Mouse (Mus musculus): ENCODE data around the gene Kctd3. TPM values are rescaled to one million over a fixed set of nuclear protein-coding genes. Genes with fewer than 3 reads are reported as not detected.

Gene Kctd3
- polyA plus RNA-seq, 1 experiment = 10.4 TPM

DNA sequence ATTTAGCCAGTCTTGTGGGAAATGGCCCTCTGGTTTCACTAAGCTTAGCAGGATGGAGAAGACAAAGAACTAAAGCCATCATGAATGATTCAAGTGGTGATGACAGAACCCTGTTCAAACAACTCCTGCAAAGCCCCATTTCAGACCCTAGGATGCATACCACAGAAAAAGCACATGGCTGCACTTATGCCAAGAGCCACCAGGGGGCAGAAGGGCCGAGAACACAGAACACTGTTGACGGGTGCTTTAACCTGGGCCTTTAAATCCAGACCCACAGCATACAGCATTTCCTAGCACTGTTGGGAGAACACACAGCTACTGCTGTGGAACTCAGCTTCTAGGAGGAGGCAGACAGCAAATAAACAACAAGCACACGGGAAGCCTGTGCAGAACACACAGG lies 27.6 kb downstream of the Kctd3 start:
- TF ChIP-seq CTCF (IDR thresholded peaks at IDR 0.05; ENCODE audit: low read depth, low read length) (peak; percentile 65), POLR2A (IDR thresholded peaks at IDR 0.05; ENCODE audit: borderline replicate concordance, low read depth, low read length) (no peak)
- no peak overlapping the region for H3K27ac ChIP-seq (ENCODE audit: insufficient read depth, low read depth, low read length)
- H3K4me1 ChIP-seq (ENCODE audit: control insufficient read depth, insufficient read depth, low read length) = no peaks in the 10 kb centered on the region

DNA sequence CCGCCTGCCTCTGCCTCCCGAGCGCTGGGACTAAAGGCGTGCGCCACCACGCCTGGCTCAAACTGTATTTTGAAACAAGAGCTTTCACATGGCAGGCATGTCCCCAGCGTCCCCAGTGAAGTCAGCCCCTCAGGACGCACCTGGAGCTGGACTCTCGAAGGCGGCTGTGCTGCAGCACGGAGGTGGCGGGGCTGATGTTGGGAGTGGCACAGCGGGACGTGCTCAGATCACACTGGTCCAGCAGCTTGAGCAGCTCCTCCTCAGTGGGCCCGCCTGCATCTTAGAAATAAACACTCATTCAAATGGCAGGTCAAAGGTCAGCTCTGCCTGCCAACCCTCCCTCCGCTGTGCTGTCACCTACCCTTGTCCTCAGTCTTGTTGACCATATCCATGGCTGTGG lies 33.7 kb downstream of the Kctd3 start:
- TF ChIP-seq POLR2A (IDR thresholded peaks at IDR 0.05; ENCODE audit: borderline replicate concordance, low read depth, low read length) (no peak), CTCF (IDR thresholded peaks at IDR 0.05; ENCODE audit: low read depth, low read length) (no peak)
- no peaks in the 10 kb centered on the region for H3K4me1 ChIP-seq (ENCODE audit: control insufficient read depth, insufficient read depth, low read length)
- no peak overlapping the region for H3K4me3 ChIP-seq (ENCODE audit: insufficient read depth, low read length)
- H3K27ac ChIP-seq (ENCODE audit: insufficient read depth, low read depth, low read length) = no peak overlapping the region

More for the DNA sequence above, 27.6 kb downstream of the Kctd3 start:
- no peak overlapping the region for H3K4me3 ChIP-seq (ENCODE audit: insufficient read depth, low read length)

DNA sequence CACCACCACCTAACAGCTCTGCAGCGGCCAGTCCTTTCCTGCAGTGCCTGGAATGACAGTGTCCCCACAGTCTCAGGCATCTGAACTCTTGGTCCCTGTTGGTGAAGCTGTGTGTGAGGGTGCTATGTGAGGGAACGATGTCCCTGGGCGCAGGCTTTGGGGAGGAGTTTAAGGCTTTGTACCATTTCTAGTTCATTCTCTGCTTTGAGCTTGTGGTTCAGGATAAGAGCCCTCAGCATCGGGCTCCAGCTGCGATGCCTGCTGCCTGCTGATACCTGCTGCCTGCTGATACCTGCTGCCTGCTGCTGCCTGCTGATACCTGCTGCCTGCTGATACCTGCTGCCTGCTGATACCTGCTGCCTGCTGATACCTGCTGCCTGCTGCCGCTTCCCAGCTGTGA lies 34.6 kb downstream of the Kctd3 start:
- TF ChIP-seq POLR2A (IDR thresholded peaks at IDR 0.05; ENCODE audit: borderline replicate concordance, low read depth, low read length) (no peak), CTCF (IDR thresholded peaks at IDR 0.05; ENCODE audit: low read depth, low read length) (no peak)
- H3K4me1 ChIP-seq (ENCODE audit: control insufficient read depth, insufficient read depth, low read length) = no peaks in the 10 kb centered on the region
- no peak overlapping the region for H3K27ac ChIP-seq (ENCODE audit: insufficient read depth, low read depth, low read length)
- H3K4me3 ChIP-seq (ENCODE audit: insufficient read depth, low read length) = no peak overlapping the region

DNA sequence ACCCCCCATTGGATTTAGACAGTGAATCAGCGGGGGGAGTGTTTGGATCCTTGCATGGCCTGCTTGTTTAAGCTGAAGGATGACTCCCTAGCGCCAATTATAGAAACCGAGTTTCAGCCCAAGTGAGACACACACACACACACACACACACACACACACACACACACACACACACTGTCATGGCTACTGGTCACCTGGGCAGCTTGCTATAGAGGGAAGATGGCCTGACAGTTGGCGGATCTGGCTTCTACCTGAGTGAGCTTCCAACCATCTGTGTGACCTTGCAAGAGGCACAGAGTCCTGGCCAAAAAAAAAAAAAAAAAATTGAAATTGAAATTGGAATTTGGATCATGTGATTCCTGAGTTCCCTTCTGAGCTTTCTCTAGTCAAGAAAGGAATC lies 55.1 kb downstream of the Kctd3 start:
- no peak overlapping the region for H3K27ac ChIP-seq (ENCODE audit: insufficient read depth, low read depth, low read length)
- no peaks in the 10 kb centered on the region for H3K4me1 ChIP-seq (ENCODE audit: control insufficient read depth, insufficient read depth, low read length)
- no peak for TF ChIP-seq CTCF (IDR thresholded peaks at IDR 0.05; ENCODE audit: low read depth, low read length)
- TF ChIP-seq POLR2A (IDR thresholded peaks at IDR 0.05; ENCODE audit: borderline replicate concordance, low read depth, low read length) = no peak
- no peak overlapping the region for H3K4me3 ChIP-seq (ENCODE audit: insufficient read depth, low read length)

DNA sequence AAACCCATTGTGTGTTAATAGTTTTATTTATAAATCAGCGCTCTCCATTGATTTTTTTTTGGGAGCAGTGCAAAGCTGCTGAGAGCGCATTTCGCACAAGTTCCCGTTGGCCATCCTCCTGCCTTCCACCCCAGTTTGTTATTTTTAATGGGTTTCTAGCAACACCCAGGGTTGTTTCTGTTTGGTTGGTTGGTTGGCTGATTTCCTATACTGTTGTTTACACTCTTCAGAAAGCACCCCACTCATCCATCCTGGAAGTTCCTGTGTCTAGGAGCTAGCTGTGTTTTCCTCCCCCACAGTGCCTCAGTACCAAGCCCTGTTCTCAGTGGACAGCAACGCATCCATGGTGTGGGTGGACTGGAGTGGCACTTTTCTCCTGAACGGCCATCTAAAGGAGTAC lies 56.5 kb downstream of the Kctd3 start:
- TF ChIP-seq POLR2A (IDR thresholded peaks at IDR 0.05; ENCODE audit: borderline replicate concordance, low read depth, low read length) (no peak), CTCF (IDR thresholded peaks at IDR 0.05; ENCODE audit: low read depth, low read length) (no peak)
- Histone ChIP-seq H3K4me1 (ENCODE audit: control insufficient read depth, insufficient read depth, low read length) (no peaks in the 10 kb centered on the region), H3K4me3 (ENCODE audit: insufficient read depth, low read length) (no peak overlapping the region), H3K27ac (ENCODE audit: insufficient read depth, low read depth, low read length) (no peak overlapping the region)

DNA sequence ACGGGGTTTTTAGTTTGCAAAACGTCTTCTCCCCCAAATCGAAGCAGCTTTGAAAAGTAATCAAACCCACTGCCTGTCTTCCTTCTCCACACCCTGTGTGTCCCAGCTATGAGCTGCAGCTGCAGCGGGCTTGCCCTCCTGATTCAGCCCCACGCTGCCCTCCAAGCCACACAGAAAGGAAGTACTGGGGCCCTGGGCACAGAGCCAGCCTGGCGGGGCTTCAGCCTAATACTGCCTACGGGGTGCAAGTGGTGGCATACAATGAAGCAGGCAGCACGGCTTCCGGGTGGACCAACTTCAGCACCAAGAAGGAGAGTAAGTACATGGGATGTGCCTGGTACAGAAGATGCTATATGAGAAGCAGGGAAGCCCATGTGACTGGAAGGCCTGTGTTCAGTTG lies 59.4 kb downstream of the Kctd3 start:
- no peak overlapping the region for H3K27ac ChIP-seq (ENCODE audit: insufficient read depth, low read depth, low read length)
- no peak overlapping the region for H3K4me3 ChIP-seq (ENCODE audit: insufficient read depth, low read length)
- no peaks in the 10 kb centered on the region for H3K4me1 ChIP-seq (ENCODE audit: control insufficient read depth, insufficient read depth, low read length)
- TF ChIP-seq CTCF (IDR thresholded peaks at IDR 0.05; ENCODE audit: low read depth, low read length) (no peak), POLR2A (IDR thresholded peaks at IDR 0.05; ENCODE audit: borderline replicate concordance, low read depth, low read length) (no peak)

DNA sequence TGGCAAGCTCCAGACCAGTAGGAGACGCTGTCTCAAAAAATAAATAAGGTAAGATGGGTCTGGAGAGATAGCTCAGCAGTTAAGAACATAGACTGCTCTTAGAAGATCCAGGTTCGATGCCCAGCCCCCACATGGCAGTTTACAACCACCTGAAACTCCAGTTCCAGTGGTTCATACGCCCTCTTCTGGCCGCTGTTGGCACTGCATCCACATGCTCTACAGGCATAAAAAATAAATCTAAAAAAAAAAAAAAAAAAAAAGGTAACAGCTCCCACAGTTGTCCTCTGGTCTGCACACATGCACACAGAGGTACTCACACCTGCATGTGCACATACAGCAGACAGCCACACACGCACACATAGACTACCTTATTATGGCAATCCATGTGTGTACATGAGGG lies 59.8 kb downstream of the Kctd3 start:
- no peaks in the 10 kb centered on the region for H3K4me1 ChIP-seq (ENCODE audit: control insufficient read depth, insufficient read depth, low read length)
- H3K4me3 ChIP-seq (ENCODE audit: insufficient read depth, low read length) = no peak overlapping the region
- H3K27ac ChIP-seq (ENCODE audit: insufficient read depth, low read depth, low read length) = no peak overlapping the region
- TF ChIP-seq CTCF (IDR thresholded peaks at IDR 0.05; ENCODE audit: low read depth, low read length) (peak; percentile 49), POLR2A (IDR thresholded peaks at IDR 0.05; ENCODE audit: borderline replicate concordance, low read depth, low read length) (no peak)

DNA sequence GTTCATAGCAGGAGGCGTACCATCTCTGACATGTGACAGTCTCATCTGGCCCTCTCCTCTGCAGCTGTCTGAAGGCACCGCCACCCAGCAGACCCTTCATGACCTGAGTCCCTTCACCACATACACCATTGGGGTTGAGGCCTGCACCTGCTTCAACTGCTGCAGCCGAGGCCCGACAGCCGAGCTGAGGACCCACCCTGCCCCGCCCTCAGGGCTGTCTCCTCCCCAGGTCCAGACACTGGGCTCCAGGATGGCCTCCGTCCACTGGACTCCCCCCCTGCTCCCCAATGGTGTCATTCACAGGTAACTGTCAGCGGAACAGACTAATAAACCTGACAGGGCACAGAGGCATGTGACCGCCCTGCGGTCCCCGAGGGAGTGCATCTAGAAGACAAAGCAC lies 60.8 kb downstream of the Kctd3 start:
- H3K27ac ChIP-seq (ENCODE audit: insufficient read depth, low read depth, low read length) = no peak overlapping the region
- H3K4me1 ChIP-seq (ENCODE audit: control insufficient read depth, insufficient read depth, low read length) = no peaks in the 10 kb centered on the region
- TF ChIP-seq CTCF (IDR thresholded peaks at IDR 0.05; ENCODE audit: low read depth, low read length) (no peak), POLR2A (IDR thresholded peaks at IDR 0.05; ENCODE audit: borderline replicate concordance, low read depth, low read length) (no peak)

DNA sequence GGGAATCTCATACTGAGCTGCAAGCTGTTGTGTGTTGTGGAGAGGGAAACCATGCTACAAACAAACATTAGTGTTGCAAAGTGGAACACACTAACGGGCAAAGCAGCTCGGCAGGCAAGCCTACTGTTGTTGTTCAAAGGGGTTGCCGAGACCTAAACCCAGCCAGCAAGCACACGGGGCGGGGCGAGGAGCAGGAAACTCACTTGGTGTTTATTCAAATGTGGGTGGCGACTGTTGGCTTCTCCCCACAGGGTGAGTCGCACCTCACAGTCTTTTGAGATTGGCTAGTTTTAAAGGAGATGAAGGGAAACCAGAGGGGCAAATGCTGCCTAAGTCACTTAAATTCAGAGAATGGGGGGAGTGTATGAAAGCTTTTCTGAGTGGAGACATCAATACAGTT lies 62.3 kb downstream of the Kctd3 start:
- no peak overlapping the region for H3K27ac ChIP-seq (ENCODE audit: insufficient read depth, low read depth, low read length)
- no peak overlapping the region for H3K4me3 ChIP-seq (ENCODE audit: insufficient read depth, low read length)
- no peaks in the 10 kb centered on the region for H3K4me1 ChIP-seq (ENCODE audit: control insufficient read depth, insufficient read depth, low read length)
- TF ChIP-seq CTCF (IDR thresholded peaks at IDR 0.05; ENCODE audit: low read depth, low read length) (no peak), POLR2A (IDR thresholded peaks at IDR 0.05; ENCODE audit: borderline replicate concordance, low read depth, low read length) (no peak)

More for the DNA sequence above, 60.8 kb downstream of the Kctd3 start:
- H3K4me3 ChIP-seq (ENCODE audit: insufficient read depth, low read length) = no peak overlapping the region

DNA sequence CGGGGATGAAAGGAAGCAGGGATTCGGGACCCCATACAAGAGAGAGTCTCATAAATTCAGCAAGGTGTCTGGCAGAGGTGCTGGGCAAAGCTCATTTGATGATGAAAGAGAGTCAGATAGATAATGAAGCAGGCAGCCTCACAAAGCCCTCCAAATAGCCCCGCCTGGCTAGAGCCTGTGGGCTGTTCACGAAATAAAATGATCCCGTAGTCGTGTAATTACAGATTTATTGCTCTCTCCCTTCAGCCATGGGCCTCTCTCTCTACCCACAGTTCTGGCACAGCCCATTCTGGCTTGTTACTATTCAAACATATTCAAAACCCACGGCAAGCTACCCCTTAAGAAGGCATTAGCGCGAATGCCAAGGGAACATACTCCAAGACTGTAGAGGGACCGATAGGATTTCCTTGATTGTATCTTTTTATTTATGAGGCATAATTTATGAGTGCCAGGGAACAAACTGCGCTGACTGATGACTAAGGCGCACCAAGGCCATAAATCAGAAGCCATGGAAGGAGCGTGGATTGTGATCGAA lies 70.3 kb downstream of the Kctd3 start:
- Histone ChIP-seq H3K4me1 (ENCODE audit: control insufficient read depth, insufficient read depth, low read length) (no peaks in the 10 kb centered on the region), H3K27ac (ENCODE audit: insufficient read depth, low read depth, low read length) (no peak overlapping the region), H3K4me3 (ENCODE audit: insufficient read depth, low read length) (no peak overlapping the region)
- no peak for TF ChIP-seq POLR2A (IDR thresholded peaks at IDR 0.05; ENCODE audit: borderline replicate concordance, low read depth, low read length)
- no peak for TF ChIP-seq CTCF (IDR thresholded peaks at IDR 0.05; ENCODE audit: low read depth, low read length)
